Mouse (Mus musculus): ENCODE measurements around the gene Prm2. TPM values are rescaled to one million over a fixed set of nuclear protein-coding genes. Genes with fewer than 3 reads are reported as not detected.

Prm2 gene
- total RNA-seq, 2 experiments from 2014 or later, result not detected

DNA sequence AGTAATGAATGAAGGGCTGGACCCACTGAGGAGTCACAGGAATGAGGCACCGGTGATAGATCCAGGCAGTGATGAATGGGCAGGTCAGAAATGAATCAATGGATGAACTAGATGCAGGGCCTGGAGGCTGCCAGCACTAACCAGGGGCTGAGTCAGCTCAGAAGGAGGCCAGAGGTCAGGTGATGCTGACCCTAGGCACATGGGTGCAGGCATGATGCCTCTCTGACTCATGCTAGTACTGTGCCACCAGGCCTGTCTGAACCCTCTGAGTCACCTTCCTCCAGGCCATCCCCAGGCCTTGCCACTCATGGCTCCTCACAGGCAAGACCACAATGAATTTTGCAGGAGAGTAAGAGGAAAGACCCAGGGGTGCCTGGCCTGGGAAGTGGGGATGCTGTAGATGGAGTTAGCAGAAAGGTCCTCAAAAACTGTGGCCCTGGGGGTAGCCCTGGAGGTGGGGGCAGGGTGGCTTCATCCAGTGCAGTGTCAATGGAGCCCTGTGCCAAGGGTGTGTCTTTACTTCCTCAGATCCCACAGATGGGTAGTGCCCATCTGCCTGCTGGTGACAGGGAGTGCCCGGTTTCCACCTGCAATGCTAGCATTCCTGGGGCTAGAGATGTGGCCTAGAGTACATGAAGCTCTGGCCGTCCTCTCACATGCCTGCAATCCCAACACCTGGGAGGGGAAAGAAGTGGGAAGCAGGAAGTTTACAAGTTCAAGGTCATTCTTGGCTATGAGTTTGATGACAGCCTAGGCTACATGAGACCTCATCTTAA, 41.2 kb downstream of the Prm2 start:
- no peak for DNase-seq (ENCODE audit: low spot score)
- intact Hi-C loops (cut with DNase I), result no loop called here

DNA sequence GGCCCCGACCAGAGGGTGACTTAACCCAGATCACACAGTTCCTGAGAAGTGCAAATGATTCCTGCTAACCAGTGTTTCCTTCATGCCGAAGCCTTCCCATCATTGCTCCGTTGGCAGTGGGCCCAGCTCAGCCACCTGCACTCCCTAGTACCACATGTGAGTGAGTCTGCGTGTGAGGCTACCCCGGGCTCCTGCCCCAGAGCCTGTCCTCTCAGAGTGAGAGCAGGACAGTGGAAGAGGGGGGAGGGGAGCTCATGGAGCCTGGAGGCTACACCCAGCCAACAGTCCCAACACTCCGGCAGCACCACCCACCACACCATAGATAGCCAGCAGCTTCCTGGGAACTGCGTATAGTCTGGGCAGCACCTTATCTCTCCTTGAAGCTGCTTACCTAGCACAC, 46.1 kb downstream of the Prm2 start:
- no peak for DNase-seq (ENCODE audit: low spot score)
- intact Hi-C loops (cut with DNase I), result no loop called here

DNA sequence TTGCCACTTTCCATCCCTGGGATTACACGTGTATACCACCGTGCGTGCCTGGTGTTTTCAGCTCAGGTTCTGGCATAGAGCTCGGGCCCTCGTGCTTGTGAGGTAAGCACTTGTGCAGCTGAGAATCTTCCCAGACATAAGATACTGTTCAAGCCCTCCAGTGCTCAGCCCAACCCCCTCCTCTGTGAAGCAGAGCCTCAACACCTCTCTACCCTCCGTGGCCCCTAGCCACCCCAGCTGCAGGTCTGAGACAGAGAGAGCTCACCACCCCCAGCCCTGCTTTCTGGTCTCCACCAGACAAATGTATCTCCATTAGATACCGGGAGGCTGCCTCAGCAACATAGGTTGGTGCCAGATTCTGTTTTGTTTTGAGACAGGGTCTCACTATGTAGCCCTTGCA, 46.7 kb downstream of the Prm2 start:
- intact Hi-C loops (cut with DNase I), result no loop called here
- no peak for DNase-seq (ENCODE audit: low spot score)

Other genes with a start within 250 kb of the Prm2 start
- gene Socs1, start 10.6 kb downstream of the Prm2 start, total RNA-seq (2021), result under 1 TPM; 0.45 to 0.62 TPM
- gene Tnp2, start 7.5 kb downstream of the Prm2 start, total RNA-seq (2021), result not detected
- gene Prm3, start 5.2 kb downstream of the Prm2 start, total RNA-seq (2021), result not detected
- gene Prm1, start 9.7 kb upstream of the Prm2 start, total RNA-seq (2021), result not detected
- gene Gm11172, start 16.8 kb upstream of the Prm2 start, total RNA-seq (2021), result not detected
- under 1 TPM; 0.56 to 0.62 TPM for gene Rmi2, start 38.9 kb upstream of the Prm2 start, total RNA-seq (2021)

Data from heart, postnatal 25 days (tissue).